Mouse (Mus musculus): ENCODE measurements at regions not wholly inside any gene's neighbourhood (a gene's known extent, or its start where the extent isn't known, plus 50 kb on each side); places are given as distances from the start of the nearest gene placed in this dataset.
A peak's percentile ranks its signal among the peaks of the same experiment; 100 is the strongest.
"Not testable (repeated sequence)": the region's sequence is repeated elsewhere in the genome, so short reads cannot be mapped to it uniquely, and the experiment has no call there.

DNA sequence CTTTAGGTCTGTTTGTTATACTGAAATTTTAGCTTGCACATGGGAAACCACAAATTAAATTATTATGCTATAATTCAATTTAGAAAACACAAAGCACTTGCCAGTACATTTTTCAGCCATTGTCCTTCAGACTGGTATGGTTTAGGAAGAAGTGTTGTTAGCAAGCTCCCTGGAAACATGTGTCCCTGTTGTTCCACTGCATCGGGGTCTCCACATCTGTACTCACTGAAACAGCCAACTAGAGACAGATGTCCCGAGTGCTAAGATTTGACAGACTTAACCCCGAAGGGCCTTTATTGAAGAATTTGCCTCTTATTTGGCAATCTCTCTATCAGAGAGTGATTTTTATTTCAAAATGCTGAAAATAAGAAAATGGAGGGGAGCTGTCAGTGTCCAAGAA, 362.6 kb downstream of the Rfpl4b start:
- no peak for DNase-seq

DNA sequence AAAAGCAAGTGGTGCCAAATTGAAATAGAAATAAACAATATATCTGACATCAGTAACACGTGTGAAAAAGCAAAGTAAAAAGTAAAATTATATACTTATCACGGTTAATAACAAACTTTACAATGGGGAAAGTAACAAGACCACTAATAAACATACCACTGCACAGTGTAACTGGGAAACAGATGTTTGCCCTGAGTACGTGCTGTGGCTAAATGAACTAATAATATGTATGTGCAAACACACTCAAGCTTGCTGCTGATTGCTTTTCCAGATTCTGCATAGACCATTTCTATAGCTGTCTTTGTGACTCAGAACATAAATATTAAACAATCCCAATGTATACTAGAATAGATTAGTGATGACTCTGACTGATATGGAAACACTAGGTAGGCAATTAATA, 363.2 kb downstream of the Rfpl4b start:
- no peak for DNase-seq

DNA sequence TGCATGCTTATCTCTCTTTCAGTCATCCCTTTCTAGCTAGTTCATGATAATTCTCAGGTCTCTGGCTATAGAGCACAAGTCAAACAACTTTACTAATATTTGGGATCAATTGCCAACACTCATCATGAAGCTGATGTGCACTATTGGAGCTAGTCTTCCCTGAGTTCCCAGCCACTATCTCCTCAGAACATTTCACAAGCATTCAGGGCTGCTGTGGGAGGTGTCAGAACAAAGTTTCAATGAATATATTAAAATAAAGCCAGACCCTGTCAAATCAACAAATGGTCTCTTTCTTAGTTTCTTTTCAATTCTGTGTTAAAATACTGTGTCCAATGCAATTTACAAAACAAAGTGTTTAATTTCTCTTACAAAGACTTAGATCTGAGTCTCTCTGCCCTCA, 364.8 kb downstream of the Rfpl4b start:
- DNase-seq: no peak

GRCm38 (mm10) chr10:38449263-38449662, 372.3 kb downstream of the Rfpl4b start:
- no peak for DNase-seq

- no peak for DNase-seq
Observed at GRCm38 (mm10) chr10:38447706-38448105, 373.9 kb downstream of the Rfpl4b start.

DNA sequence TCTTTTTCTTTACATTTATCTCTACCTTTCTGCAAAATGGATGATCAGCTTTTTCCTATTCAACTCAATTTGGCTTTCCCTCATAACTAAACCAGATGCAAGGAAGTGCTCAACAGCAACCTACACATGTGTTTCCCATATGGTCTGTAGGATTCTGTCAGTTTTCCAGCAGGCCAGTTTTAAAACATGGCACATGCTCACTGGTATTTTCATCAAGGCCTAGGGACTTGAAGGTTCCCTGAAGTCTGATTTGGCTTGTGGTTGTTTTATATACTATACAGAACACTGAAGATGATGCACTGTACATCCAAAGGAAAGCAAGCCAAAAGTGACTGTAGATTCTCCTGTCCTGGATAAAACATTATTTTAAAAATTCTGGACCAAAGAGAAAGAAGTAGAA, 374.3 kb downstream of the Rfpl4b start:
- DNase-seq: no peak

- DNase-seq: no peak
Observed at GRCm38 (mm10) chr10:38439286-38439685, 382.3 kb downstream of the Rfpl4b start.

DNA sequence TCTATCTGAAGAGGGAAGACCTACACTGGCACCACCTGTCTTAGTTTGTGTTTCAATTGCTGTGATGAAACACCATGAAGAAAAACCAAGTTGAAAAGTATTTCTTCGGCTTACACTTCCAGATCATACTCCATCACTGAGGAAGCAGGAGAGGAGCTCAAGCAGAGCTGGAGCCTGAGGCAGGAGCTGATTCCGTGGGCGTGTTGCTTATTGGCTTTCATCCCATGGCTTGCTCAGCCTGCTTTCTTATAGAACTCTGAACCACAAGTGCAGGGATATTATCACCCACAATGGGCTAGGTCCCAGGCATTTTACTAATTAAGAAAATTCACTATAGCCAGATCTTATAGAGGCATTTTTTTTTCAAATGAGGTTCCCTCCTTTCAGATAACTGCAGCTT, 384.7 kb downstream of the Rfpl4b start:
- DNase-seq: no peak

DNA sequence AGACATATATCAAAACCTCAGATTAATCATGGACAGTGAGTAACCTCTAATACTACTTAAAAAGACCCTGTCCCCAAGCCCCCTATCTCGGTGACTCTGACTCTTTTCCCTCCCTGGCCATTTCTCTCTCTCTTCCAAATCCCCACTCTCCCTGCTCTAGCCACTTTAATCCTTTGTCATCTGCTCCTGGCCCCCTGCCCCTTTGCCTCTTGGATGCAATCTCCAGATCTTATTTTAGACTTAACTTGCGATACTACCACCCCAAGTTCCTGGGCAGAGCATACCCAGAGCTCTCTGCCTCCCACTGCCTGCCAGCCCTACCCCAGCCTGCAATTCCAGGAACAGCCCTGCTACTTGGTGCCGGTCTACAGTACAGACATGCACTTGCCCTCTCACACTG, 400.0 kb downstream of the Rfpl4b start:
- DNase-seq: no peak

DNA sequence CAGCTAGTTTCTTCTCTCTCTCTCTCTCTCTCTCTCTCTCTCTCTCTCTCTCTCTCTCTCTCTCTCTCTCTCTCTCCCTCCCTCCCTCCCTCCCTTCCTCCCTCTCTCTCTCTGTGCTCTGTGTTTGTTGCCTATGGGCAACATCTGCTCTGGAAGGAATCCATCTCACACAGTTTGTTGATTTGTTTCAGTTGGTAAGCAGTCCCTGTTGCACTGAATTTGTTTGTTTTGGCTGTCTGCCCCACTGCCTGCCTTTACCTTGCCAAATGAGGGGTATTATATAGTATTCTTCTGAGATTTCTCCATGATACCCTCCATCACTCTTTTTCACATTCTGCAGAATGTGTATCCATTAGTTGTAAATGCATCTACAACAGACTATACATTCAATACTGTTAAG, 401.8 kb downstream of the Rfpl4b start:
- no peak for DNase-seq

- no peak for DNase-seq
Observed at GRCm38 (mm10) chr10:38383161-38383560, 438.4 kb downstream of the Rfpl4b start.

DNA sequence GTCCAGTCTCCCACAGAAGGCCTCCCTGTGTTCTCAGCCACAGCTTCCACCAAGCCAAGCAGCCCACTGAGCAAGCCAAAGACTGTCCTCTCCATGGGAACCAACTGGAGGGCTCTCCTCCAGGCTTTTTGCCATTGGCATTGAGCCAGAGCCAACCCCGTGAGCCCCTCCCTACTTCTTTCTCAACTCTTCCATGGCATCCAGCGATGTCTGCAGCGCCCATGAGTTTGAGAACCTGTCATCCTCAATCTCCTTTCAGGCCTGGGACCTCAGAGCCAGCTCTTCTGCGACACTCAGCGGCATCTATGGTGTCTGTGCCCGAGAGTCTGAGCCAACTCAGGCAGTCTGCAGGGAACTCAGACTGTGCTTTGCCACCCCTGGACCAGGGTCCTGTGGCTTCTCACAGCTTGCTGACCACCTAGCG, 439.7 kb downstream of the Rfpl4b start:
- no peak for DNase-seq

DNA sequence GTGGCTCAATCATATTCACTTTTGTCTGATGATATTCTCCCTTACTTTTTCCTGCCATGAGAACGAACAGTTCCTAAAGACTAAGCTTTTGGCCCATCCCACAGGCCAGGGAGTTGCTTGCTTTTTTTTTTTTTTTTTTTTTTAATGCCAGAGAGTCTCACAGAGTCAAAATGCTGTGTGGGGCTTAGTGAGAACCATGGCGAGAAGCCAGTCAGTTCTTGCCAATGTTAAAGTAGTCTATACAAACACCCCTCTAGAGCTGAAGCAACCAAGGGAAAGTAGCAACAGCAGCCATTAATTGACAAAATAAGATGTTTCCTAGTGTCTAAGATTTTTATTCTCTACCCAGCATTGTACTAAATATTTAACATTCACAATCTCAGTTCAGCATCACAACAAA, 441.2 kb downstream of the Rfpl4b start:
- DNase-seq: no peak

- no peak for DNase-seq
Observed at GRCm38 (mm10) chr10:38366776-38367175, 454.8 kb downstream of the Rfpl4b start.

- no peak for DNase-seq
Observed at GRCm38 (mm10) chr10:38364876-38365275, 456.7 kb downstream of the Rfpl4b start.

GRCm38 (mm10) chr10:38357539-38358232, 463.9 kb downstream of the Rfpl4b start:
- DNase-seq: no peak

GRCm38 (mm10) chr10:38353973-38354372, 467.6 kb downstream of the Rfpl4b start:
- DNase-seq: no peak

DNA sequence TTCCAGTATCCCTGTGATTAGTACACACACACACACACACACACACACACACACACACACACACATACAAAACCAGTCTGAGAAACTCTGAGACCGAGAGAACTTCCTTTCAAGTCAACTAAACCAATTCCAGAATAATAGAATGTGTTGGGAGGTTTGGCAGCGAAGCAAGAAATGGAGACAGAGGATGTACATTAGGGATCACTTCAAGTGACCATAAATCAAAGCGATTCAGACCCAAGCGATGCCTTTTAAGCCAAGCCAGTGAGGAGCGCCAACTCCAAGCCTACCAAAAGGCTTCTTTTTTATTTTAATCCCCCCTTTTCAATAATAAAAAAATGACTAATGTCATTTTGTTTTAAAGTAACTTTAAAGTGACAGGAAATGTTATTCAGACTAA, 468.1 kb downstream of the Rfpl4b start:
- no peak for DNase-seq

DNA sequence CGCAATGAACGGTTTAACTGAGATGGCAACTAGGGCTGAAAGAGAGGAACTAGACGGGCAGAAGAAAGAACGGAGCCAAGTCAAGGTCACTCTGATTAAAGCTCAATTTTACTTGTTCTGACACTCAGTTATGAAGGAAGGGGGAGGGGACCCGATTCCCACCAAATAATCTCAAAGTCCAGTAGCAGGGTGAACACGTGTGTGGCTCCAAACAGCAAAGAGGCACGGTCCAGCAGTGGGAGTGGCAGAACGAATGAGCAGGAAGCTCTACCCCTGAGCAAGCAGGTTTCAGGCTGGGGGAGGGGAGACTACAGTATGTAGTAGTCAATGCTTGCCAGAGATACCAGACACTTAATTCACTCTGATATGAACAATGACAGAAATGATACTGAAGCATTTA, 474.6 kb downstream of the Rfpl4b start:
- not testable (repeated sequence) for DNase-seq

DNA sequence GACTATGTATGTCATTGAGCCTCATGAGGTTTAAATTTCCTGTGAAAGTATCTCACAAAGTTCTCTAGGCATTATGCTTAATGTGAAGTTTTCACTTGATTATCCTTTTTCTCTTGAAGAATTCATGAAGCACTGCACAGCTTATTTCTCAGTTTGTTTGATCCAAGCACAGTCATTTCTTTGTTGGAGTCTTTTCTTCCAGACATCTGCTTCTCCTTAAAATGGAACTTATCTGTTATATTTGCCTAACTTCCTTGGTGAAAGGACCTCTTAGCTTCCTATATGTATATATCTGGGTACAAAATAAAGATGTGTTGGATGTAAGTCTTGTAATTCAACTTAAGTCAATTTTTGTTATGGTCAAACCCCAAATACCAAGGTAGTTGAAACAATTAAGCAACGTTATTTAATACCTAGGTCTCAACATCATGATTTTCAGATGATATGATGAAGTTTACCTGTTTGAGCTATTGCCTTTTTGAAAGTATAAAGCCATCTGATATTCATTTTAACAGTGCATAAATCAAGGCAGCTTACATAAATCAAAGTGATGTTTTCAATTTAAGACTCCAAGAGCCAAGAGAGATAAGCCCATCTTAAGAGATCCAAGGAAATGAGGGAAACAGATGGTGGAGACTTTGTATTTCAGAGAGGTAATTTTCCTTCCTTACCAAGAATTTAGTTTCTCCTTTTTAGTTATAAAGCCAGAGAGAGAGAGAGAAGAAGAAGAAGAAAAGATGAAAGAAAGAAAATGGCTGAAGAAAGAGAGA, 481.0 kb downstream of the Rfpl4b start:
- no peak for DNase-seq

GRCm38 (mm10) chr10:38308716-38309392, 512.7 kb downstream of the Rfpl4b start:
- DNase-seq: no peak

DNA sequence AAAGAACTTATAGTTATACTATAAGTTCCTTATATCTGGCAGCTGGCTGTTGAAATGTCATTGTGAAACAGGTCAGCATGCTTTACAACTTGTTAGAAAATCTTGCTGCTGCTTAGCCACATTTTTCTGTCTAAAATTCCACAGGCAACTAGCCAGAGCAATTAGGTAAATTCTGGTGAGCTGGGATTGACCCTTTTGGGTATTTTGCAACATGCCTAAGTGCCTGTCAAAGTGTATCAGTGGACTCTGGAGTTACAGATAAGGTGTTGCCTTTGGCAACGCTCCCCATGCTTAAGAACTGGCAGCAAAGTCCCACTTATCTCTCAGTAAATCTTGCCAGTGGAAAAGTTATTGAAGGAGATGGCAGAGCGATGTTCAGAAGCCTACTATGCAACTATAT, 525.9 kb downstream of the Rfpl4b start:
- no peak for DNase-seq

DNA sequence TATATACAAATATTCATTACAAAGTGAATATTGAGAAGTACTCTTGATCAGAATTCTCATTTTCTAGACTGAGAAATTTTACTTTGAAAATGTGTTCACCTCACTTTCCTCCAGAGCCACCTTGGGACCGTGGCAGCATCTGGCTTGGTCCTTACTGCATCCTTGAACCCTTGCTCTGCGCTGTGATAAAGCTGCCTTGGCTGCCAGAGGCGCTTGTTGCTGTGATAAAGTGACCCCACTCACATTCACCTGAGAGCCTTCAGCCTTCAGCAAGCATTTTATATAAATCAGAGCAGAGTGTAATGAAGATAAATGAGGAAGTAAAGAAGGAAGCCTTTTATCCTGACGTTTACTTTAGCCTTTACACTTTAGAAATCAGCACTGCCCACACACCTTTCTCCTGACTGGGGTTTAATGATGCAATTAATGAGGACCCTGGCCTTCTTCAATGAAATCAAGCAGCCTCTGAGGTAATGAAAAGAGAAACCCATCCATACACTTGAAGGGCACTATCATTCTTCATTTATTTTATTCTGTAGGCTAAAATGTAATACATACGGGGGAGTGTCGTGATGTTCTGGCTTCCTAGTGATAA, 532.8 kb downstream of the Rfpl4b start:
- no peak for DNase-seq

DNA sequence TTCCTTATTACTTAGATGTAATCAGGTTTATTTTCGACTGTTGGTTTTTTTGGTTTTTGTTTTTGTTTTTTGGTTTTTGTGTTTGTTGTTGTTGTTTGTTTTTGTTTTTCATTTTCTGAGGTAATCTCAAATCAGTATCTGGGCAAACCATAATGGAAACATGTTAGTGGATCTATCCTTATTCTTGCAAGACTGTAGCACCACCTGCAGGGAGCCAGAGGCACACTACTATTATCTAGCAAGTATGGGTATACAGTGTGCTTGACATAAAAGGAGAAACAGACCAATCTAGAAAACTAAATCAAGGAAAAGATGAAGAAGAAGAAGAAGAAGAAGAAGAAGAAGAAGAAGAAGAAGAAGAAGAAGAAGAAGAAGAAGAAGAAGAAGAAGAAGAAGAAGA, 552.4 kb downstream of the Rfpl4b start:
- DNase-seq: peak; percentile 26
